Mouse (Mus musculus) liver, embryonic 13.5 days (tissue): Measurements from ENCODE around the gene Med9. TPM values are rescaled to one million over a fixed set of nuclear protein-coding genes. Genes with fewer than 3 reads are reported as not detected.

ENCODE experiments used
- ATAC-seq: fragments of 200-750 bp; cut with Nextera tagmentation; 2 replicates; pipeline ENCODE4 v1.8.0; 2017; ENCODE audit warnings: low read depth, mild to moderate bottlenecking, moderate number of reproducible peaks, moderate library complexity
- DNase-seq: peaks from one replicate; pipeline ENCODE4 v3.0.0; 2022
- H3K27ac ChIP-seq: fragments of 300-500 bp; sonication (generic); 2 replicates; pipeline ENCODE4 v1.5.1; 2015; ENCODE audit warnings: moderate library complexity, mild to moderate bottlenecking, inconsistent platforms
- H3K27me3 ChIP-seq: fragments of 300-500 bp; sonication (generic); 2 replicates; pipeline ENCODE4 v1.6.1; 2015; ENCODE audit warnings: mild to moderate bottlenecking, inconsistent platforms
- H3K36me3 ChIP-seq: fragments of 300-500 bp; sonication (generic); 2 replicates; pipeline ENCODE4 v1.6.1; 2015; ENCODE audit warnings: mild to moderate bottlenecking, inconsistent platforms
- H3K4me1 ChIP-seq: fragments of 300-500 bp; sonication (generic); replicated peaks from 2 replicates; pipeline ENCODE4 v1.6.1; 2015; ENCODE audit warnings: inconsistent platforms
- H3K4me2 ChIP-seq: fragments of 300-500 bp; sonication (generic); 2 replicates; pipeline ENCODE4 v1.6.1; 2015; ENCODE audit warnings: inconsistent platforms, mild to moderate bottlenecking, moderate library complexity
- H3K4me3 ChIP-seq: fragments of 300-500 bp; sonication (generic); replicated peaks from 2 replicates; pipeline ENCODE4 v1.5.1; 2015; ENCODE audit warnings: mild to moderate bottlenecking, inconsistent platforms
- H3K9ac ChIP-seq: fragments of 300-500 bp; sonication (generic); 2 replicates; pipeline ENCODE4 v1.6.1; 2015; ENCODE audit warnings: mild to moderate bottlenecking, inconsistent platforms
- H3K9me3 ChIP-seq: fragments of 300-500 bp; sonication (generic); replicated peaks from 2 replicates; pipeline ENCODE4 v1.6.1; 2016; ENCODE audit warnings: inconsistent platforms
- WGBS: fragments of 180-500 bp; shearing (Covaris S2); methylation state at CpG from one replicate; pipeline ENCODE4 v1.1.7; 2015; ENCODE audit not compliant: insufficient replicate concordance; 5-methylcytosine and 5-hydroxymethylcytosine counted together
- polyA plus RNA-seq: library from polyadenylated mRNA; unstranded; fragments of >200 nt; fragmentation: Nextera tagmentation; extraction: Ambion mirVana; gene quantifications from 2 replicates; pipeline ENCODE4 v1.2.1, GENCODE M21; 2015

The Med9 gene
- polyA plus RNA-seq, 1 experiment from 2014 or later, result 26.8 TPM

DNA sequence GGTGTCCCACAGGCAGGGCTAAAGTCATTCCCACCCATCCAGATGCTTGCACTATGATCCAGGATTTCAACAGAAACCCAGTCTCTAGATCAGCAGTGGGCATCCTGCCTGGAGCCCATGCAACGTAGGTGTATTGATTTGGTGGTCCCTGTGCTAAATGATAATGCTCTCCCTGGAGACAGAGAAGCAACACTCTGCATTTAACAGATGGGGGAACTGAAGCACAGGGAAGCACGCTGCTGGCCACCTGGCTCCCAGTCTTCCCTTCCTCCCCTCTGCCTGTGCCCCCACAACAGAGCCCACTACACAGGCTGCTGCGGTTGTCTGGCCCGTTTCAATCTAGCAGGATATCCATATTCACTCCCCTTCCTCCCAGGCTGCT is 18.1 kb downstream of the Med9 start:
- Histone ChIP-seq H3K36me3 (peaks cover 15% of the 10 kb centered on the region), H3K9ac (no peak overlapping the region), H3K4me1 (peaks cover 34% of the 10 kb centered on the region), H3K27me3 (peaks cover 51% of the 10 kb centered on the region), H3K27ac (no peak overlapping the region), H3K4me2 (no peak overlapping the region), H3K9me3 (no peaks in the 10 kb centered on the region), H3K4me3 (no peak overlapping the region)
- WGBS, result 30% methylated on average over 4 of the region's 4 CpGs
- DNase-seq (no peak), ATAC-seq (no peak)

DNA sequence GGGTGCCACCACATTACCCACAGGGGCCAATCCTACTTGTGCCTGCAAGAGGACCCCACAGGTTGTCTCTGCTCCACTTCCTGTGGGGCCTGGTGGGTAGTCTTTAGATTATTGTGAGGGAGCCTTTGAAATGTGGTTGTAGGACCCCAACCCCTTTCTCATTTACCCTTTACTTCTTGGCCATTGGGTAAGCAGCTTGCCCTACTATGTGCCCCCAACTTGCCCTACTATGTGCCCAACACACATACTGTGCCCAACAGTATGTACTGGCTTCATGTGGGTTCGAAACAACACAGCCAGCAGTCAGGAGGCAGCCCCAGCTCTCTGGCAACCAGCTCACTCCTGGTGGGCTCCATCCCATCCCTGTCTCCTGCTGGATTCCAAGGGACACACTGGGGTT is 19.8 kb downstream of the Med9 start:
- H3K4me3 ChIP-seq, result no peak overlapping the region
- peaks cover 34% of the 10 kb centered on the region for H3K4me1 ChIP-seq
- DNase-seq, result no peak
- H3K9ac ChIP-seq, result no peak overlapping the region
- ATAC-seq, result no peak
- no peaks in the 10 kb centered on the region for H3K9me3 ChIP-seq
- H3K36me3 ChIP-seq, result 0 out of 2 replicates have a peak, but pooled peaks cover under 1% of the 10 kb centered on the region
- no peak overlapping the region for H3K4me2 ChIP-seq
- peaks cover 41% of the 10 kb centered on the region for H3K27me3 ChIP-seq
- 77% methylated on average over 1 of the region's 1 CpGs for WGBS
- no peak overlapping the region for H3K27ac ChIP-seq

DNA sequence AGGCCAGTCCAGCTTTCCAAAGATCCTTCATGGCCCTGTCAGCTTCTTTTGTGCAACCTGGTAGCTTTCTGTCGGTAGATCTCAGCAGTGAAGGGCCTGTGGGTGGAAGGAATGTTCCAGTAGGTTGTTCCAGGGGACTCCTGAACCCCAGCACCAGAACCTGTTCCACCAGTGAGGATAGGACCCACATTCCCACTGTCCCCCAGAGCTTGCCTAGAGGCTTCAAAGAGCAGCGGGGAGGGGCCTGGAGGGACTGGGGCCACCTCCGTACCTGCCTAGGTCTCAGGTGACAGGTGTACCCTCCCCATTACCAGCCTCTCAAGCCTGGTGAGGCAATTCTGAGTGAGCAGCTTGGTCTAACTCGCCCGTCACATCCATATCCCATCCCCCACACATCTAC is 22.8 kb downstream of the Med9 start:
- 73% methylated on average over 5 of the region's 5 CpGs for WGBS
- peaks cover 9% of the 10 kb centered on the region for H3K4me1 ChIP-seq
- no peak overlapping the region for H3K27ac ChIP-seq
- H3K27me3 ChIP-seq, result peaks cover 11% of the 10 kb centered on the region
- no peaks in the 10 kb centered on the region for H3K36me3 ChIP-seq
- H3K9ac ChIP-seq, result no peak overlapping the region
- no peak for ATAC-seq
- H3K4me3 ChIP-seq, result no peak overlapping the region
- DNase-seq, result no peak
- no peak overlapping the region for H3K4me2 ChIP-seq
- H3K9me3 ChIP-seq, result no peaks in the 10 kb centered on the region

DNA sequence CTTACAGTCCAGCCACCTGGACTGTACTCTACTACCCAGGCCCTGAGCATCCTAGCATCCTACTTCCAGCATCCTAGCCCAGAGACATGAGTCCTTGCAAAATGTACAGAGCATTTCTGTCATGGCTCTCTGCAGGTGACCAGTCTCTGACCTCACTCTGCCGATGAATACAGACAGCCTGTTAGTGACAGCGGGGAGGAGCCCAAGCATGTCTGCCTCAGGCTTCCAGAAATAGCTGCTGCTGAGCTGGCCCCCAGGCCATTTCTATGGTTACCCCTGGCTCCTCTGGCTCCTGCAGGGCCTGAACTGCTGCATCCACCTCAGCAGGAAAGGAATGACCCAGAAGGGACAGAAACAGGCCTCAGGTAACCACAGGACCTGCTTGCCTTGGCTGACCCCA is 23.7 kb downstream of the Med9 start:
- Histone ChIP-seq H3K9me3 (no peaks in the 10 kb centered on the region), H3K4me1 (peaks cover under 1% of the 10 kb centered on the region), H3K9ac (no peak overlapping the region), H3K4me2 (no peak overlapping the region), H3K27me3 (peaks cover 5% of the 10 kb centered on the region; the same call in 1 of the 2 replicates), H3K36me3 (no peaks in the 10 kb centered on the region), H3K4me3 (no peak overlapping the region), H3K27ac (no peak overlapping the region)
- no peak for ATAC-seq
- 78% methylated on average over 2 of the region's 2 CpGs for WGBS
- no peak for DNase-seq

DNA sequence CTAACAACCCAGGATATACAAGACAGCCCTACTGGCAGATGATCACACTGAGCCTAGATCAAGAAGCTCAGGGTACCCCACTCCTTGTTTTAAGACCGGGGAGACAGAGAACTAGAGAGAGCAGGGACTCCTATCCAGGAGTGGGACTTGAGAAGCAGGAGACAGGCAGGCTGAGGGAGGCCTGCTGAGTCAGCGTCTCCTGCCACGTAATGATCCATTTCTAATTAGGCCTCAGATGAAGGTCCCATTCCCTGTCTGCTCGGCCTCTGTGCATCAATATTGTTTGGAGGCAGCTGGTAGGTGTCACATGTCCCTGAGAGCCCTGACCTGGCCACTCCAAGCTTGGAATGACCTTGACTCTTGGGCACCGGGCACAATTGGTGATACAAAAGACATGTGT is 25.4 kb downstream of the Med9 start:
- DNase-seq (no peak), ATAC-seq (no peak)
- Histone ChIP-seq H3K4me1 (no peaks in the 10 kb centered on the region), H3K4me2 (no peak overlapping the region), H3K9ac (no peak overlapping the region), H3K27me3 (0 out of 2 replicates have a peak, but pooled peaks cover 4% of the 10 kb centered on the region), H3K9me3 (no peaks in the 10 kb centered on the region), H3K27ac (no peak overlapping the region), H3K36me3 (no peaks in the 10 kb centered on the region), H3K4me3 (no peak overlapping the region)
- WGBS, result 68% methylated on average over 5 of the region's 5 CpGs

DNA sequence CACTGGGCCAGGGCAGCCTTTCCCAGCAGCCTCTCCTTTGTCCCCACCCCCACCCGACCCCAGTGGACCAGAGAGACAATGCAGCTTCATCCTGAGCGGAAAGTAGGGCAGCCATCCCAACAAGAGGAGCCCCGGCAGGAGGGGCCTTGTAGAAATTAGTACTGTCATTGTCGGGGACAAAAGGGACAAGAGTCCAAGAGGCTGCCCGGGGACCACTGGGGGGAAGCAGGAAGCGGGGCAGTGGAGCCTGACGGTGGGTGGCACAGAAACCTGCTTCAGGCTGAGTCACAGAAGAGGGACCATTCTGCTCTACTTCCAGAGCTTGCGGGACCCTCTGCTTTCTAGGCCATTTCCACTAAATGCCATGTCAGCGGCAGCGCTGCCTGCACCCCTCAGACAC is 27.2 kb downstream of the Med9 start:
- H3K36me3 ChIP-seq, result no peaks in the 10 kb centered on the region
- no peaks in the 10 kb centered on the region for H3K27me3 ChIP-seq
- no peak overlapping the region for H3K9ac ChIP-seq
- no peak overlapping the region for H3K4me2 ChIP-seq
- no peaks in the 10 kb centered on the region for H3K4me1 ChIP-seq
- ATAC-seq (no peak), DNase-seq (no peak)
- H3K27ac ChIP-seq, result no peak overlapping the region
- no peaks in the 10 kb centered on the region for H3K9me3 ChIP-seq
- 56% methylated on average over 10 of the region's 10 CpGs for WGBS
- no peak overlapping the region for H3K4me3 ChIP-seq

DNA sequence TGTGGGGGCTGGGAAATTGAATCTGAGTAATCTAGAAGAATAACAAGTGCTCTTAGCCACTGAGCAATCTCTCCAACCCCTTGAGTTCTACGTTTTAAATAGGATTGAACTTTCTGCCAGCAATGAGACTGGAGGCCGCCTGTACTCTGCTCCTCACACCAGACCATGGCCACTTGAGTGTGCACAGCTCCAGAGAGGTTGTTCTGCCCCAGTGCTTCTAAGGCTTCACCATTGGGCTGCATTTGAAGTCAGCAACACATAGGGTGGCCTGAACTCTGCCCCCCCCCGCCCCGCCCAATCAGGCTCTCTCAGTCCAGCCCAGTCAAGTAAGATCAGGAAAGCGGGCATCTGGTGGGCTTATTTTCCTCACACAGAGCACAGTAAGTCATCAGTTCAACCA is 29.8 kb downstream of the Med9 start:
- Histone ChIP-seq H3K36me3 (no peaks in the 10 kb centered on the region), H3K27me3 (no peaks in the 10 kb centered on the region), H3K27ac (no peak overlapping the region), H3K4me2 (no peak overlapping the region), H3K9ac (no peak overlapping the region), H3K4me3 (no peak overlapping the region), H3K9me3 (no peaks in the 10 kb centered on the region), H3K4me1 (no peaks in the 10 kb centered on the region)
- no peak for DNase-seq
- ATAC-seq, result no peak
- WGBS, result 74% methylated on average over 5 of the region's 5 CpGs

DNA sequence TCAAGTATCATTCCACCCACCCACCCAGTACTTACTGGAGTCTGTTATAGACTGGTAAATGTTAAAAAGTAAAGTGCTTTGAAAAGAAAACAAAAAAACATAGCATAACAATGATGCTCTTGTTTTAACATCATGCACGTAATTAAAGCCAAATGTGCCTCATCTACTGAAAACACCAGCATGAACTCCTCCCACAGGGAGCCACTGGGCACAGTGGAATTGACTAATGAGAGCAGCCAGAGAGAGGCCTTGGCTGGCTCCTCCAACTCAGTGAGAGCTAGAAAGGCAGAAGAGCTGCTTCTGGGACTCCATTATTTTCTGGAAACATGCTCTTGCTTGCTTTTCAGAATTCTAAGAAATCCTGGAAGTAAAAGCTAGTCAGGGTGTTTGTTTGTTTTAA is 41.4 kb downstream of the Med9 start:
- no peak overlapping the region for H3K9ac ChIP-seq
- H3K27me3 ChIP-seq, result no peaks in the 10 kb centered on the region
- no peak for ATAC-seq
- WGBS, result 85% methylated on average over 1 of the region's 1 CpGs
- H3K27ac ChIP-seq, result no peak overlapping the region
- H3K9me3 ChIP-seq, result no peaks in the 10 kb centered on the region
- no peak for DNase-seq
- no peaks in the 10 kb centered on the region for H3K36me3 ChIP-seq
- H3K4me2 ChIP-seq, result no peak overlapping the region
- no peak overlapping the region for H3K4me3 ChIP-seq
- H3K4me1 ChIP-seq, result no peaks in the 10 kb centered on the region

DNA sequence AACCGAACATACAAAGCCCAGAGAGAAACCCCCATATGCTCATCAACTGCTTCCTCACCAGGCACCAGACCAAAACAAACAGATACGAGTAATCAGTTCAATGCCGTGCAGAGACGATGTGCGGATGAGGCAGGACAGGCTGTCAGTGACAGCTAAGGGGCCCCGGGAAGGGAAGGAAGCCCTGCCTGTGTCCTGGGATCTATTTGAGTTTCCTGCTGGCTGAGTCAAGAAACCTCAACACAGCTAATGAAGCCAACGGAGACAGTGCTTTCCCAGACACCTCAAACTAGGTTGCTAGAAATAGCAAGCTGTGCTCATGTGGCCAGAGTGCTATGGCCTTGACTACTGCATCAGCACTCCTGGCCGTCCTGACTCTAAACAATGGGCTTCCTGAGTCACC is 43.4 kb downstream of the Med9 start:
- Histone ChIP-seq H3K4me3 (no peak overlapping the region), H3K9me3 (no peaks in the 10 kb centered on the region), H3K4me2 (no peak overlapping the region), H3K36me3 (no peaks in the 10 kb centered on the region), H3K27me3 (no peaks in the 10 kb centered on the region), H3K4me1 (no peaks in the 10 kb centered on the region), H3K27ac (no peak overlapping the region), H3K9ac (no peak overlapping the region)
- DNase-seq, result no peak
- no peak for ATAC-seq
- WGBS, result 41% methylated on average over 8 of the region's 8 CpGs

DNA sequence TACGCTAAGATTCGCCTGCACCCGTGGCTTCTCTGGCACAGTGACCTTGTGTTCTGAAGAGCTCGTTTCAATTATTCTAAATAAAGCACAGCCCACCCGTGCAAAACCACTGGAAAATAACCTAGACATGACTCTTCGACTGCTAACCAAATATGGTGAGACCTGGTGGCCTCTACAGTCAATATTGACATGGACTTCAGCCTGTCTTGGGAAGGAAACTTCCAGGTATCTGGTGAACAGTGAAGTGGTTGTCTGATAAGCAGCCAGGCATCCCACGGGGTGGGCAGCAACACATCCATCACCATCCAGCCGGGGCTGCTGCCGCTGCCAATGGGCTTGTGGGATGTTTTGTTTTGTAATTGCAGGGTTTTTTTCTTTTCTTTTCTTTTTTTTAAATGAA is 46.3 kb downstream of the Med9 start:
- no peak overlapping the region for H3K4me2 ChIP-seq
- no peaks in the 10 kb centered on the region for H3K4me1 ChIP-seq
- no peak for DNase-seq
- H3K9me3 ChIP-seq, result no peaks in the 10 kb centered on the region
- no peaks in the 10 kb centered on the region for H3K36me3 ChIP-seq
- no peak overlapping the region for H3K27ac ChIP-seq
- H3K9ac ChIP-seq, result no peak overlapping the region
- no peaks in the 10 kb centered on the region for H3K27me3 ChIP-seq
- 51% methylated on average over 9 of the region's 9 CpGs for WGBS
- no peak for ATAC-seq
- no peak overlapping the region for H3K4me3 ChIP-seq

DNA sequence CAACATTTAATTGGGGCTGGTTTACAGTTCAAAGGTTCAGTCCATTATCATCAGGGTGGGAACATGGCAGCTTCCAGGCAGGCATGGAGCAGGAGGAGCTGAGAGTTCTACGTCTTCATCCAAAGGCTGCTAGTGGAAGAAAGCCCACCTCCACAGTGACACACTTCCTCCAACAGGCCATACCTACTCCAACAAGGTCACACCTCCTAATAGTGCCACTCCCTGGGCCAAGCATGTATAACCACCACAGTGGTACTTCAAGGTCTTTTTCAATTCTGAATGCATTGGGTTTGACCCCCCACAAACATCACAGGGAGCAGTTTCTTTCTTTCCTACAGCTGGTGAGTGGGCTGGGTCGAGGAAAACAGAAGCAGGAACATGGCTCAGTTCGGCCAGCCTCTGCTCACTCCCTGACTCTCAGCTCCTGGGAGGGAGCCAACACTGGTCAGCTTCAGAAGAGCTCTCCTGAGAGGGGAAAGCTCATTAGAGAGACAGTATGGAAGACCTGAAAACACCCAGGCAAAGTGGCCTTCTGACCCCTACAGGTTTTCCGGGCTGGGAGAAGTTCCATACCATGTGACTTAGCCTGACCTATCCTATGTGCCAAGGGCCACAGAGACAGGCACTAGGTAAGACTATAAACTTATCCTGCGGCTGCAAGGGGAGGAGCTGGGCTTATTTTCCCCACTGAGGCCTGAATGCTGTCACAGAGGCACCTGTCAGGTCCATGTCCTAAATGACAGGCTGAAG is 53.4 kb downstream of the Med9 start:
- WGBS, result 65% methylated on average over 5 of the region's 5 CpGs
- no peak overlapping the region for H3K9ac ChIP-seq
- no peak overlapping the region for H3K4me3 ChIP-seq
- DNase-seq (no peak), ATAC-seq (no peak)
- H3K9me3 ChIP-seq, result no peaks in the 10 kb centered on the region
- no peaks in the 10 kb centered on the region for H3K27me3 ChIP-seq
- H3K36me3 ChIP-seq, result no peaks in the 10 kb centered on the region
- no peak overlapping the region for H3K27ac ChIP-seq
- no peak overlapping the region for H3K4me2 ChIP-seq
- no peaks in the 10 kb centered on the region for H3K4me1 ChIP-seq

DNA sequence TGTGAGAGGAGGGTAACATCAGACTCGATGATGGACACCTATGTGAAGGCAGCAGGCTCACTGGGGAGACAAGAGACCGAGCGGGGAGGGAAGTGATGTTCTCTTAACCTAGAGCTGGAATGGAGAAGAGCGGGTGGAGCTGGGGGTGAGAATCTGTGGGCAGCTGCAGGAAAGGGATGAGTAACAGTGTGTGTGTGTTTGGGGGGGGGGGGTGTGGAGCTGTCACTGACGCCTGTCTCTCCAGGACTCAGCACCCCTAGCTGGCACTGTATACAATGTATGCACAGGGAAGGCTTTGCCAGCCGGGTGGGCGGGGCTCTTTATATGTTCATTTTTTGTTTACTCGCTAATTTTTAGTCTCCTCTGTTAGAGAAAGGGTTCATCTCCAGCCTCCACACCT is 55.8 kb downstream of the Med9 start:
- 69% methylated on average over 8 of the region's 8 CpGs for WGBS

More for the DNA sequence above, 55.8 kb downstream of the Med9 start:
- Histone ChIP-seq H3K9ac (no peak overlapping the region), H3K36me3 (no peaks in the 10 kb centered on the region), H3K4me2 (no peak overlapping the region), H3K27me3 (no peaks in the 10 kb centered on the region), H3K27ac (no peak overlapping the region), H3K9me3 (no peaks in the 10 kb centered on the region), H3K4me1 (no peaks in the 10 kb centered on the region), H3K4me3 (no peak overlapping the region)
- ATAC-seq, result no peak
- DNase-seq, result no peak
